Mouse (Mus musculus) MEL (cell line): ENCODE measurements around the gene Defb20. TPM values are rescaled to one million over a fixed set of nuclear protein-coding genes. Genes with fewer than 3 reads are reported as not detected.

ENCODE experiments used
- DNase-seq: peaks from one replicate; pipeline ENCODE4 v3.0.0; 2011; ENCODE audit warnings: low read depth, low spot score
- H3K27ac ChIP-seq: 2 replicates; pipeline ENCODE4 v1.5.1; 2012; ENCODE audit warnings: low read depth, mild to moderate bottlenecking, control low read depth, low read length, moderate library complexity; ENCODE audit not compliant: control insufficient read depth
- H3K27me3 ChIP-seq, 2 experiments: fragments of 150-350 bp in 1 of 2; sonication (generic) in 1 of 2; 2 replicates each; pipeline ENCODE4 v1.6.1; 2012; ENCODE audit warnings: low read length in 2 of 2, mild to moderate bottlenecking in 2 of 2, improper control_type of control experiment in 1 of 2, moderate library complexity in 1 of 2; ENCODE audit not compliant: insufficient read depth in 2 of 2, control insufficient read depth in 1 of 2
- H3K36me3 ChIP-seq, 2 experiments: 2 replicates each; pipeline ENCODE4 v1.6.1; 2012 to 2014; ENCODE audit warnings: low read length in 2 of 2, improper control_type of control experiment in 1 of 2, inconsistent platforms in 1 of 2, mild to moderate bottlenecking in 1 of 2; ENCODE audit not compliant: insufficient read depth in 2 of 2, control insufficient read depth in 1 of 2
- H3K4me1 ChIP-seq, 2 experiments: fragments of 150-350 bp in 1 of 2; sonication (generic) in 1 of 2; 2 replicates each; pipeline ENCODE4 v1.6.1; 2012; ENCODE audit warnings: low read length in 2 of 2, improper control_type of control experiment in 1 of 2, mild to moderate bottlenecking in 1 of 2; ENCODE audit not compliant: insufficient read depth in 2 of 2, control insufficient read depth in 1 of 2
- H3K4me3 ChIP-seq, 2 experiments: fragments of 150-350 bp in 1 of 2; sonication (generic) in 1 of 2; 2 replicates each; pipeline ENCODE4 v1.5.1; 2012; ENCODE audit warnings: low read depth in 2 of 2, low read length in 2 of 2, mild to moderate bottlenecking in 2 of 2, moderate library complexity in 2 of 2, control low read depth in 1 of 2, improper control_type of control experiment in 1 of 2; ENCODE audit not compliant: control insufficient read depth in 1 of 2, insufficient read depth in 1 of 2
- H3K79me2 ChIP-seq: 2 replicates; pipeline ENCODE4 v1.6.1; 2012; ENCODE audit warnings: mild to moderate bottlenecking, low read length, moderate library complexity; ENCODE audit not compliant: control insufficient read depth, poor library complexity, insufficient read depth
- H3K9ac ChIP-seq: 2 replicates; pipeline ENCODE4 v1.6.1; 2012; ENCODE audit warnings: low read depth, mild to moderate bottlenecking, control low read depth, low read length, moderate library complexity; ENCODE audit not compliant: control insufficient read depth, poor library complexity, severe bottlenecking
- H3K9me3 ChIP-seq: fragments of 150-350 bp; sonication (generic); replicated peaks from 2 replicates; pipeline ENCODE4 v1.6.1; 2012; ENCODE audit warnings: mild to moderate bottlenecking, low read length, improper control_type of control experiment, moderate library complexity; ENCODE audit not compliant: insufficient read depth
- BHLHE40 ChIP-seq: IDR thresholded peaks from 2 replicates; pipeline ENCODE4 v1.6.1; 2012; ENCODE audit warnings: low read depth, mild to moderate bottlenecking, inconsistent platforms, low read length, improper control_type of control experiment, borderline replicate concordance
- CHD1 ChIP-seq: IDR thresholded peaks from 2 replicates; pipeline ENCODE4 v1.6.1; 2012; ENCODE audit warnings: low read depth, mild to moderate bottlenecking, inconsistent platforms, low read length, improper control_type of control experiment
- CHD2 ChIP-seq: IDR thresholded peaks from 2 replicates; pipeline ENCODE4 v1.6.1; 2011; ENCODE audit warnings: low read length, improper control_type of control experiment
- CTCF ChIP-seq, 3 experiments: IDR thresholded peaks in 2 of 3; conservative IDR thresholded peaks in 1 of 3; 2 replicates each; pipeline ENCODE4 v1.5.1; 2011 to 2012; ENCODE audit warnings: low read length in 3 of 3, low read depth in 2 of 3, mild to moderate bottlenecking in 2 of 3, improper control_type of control experiment in 1 of 3, inconsistent platforms in 1 of 3, mixed read lengths in 1 of 3, moderate library complexity in 1 of 3; ENCODE audit not compliant: control insufficient read depth in 1 of 3, insufficient read depth in 1 of 3, poor library complexity in 1 of 3, severe bottlenecking in 1 of 3
- E2F4 ChIP-seq: IDR thresholded peaks from 2 replicates; pipeline ENCODE4 v1.6.1; 2011; ENCODE audit warnings: low read depth, low read length, improper control_type of control experiment, borderline replicate concordance
- EP300 ChIP-seq, 2 experiments: IDR thresholded peaks; 2 replicates each; pipeline ENCODE4 v1.6.1; 2011; ENCODE audit warnings: improper control_type of control experiment in 2 of 2, low read length in 2 of 2, low read depth in 1 of 2, mild to moderate bottlenecking in 1 of 2
- GATA1 ChIP-seq: IDR thresholded peaks from 2 replicates; pipeline ENCODE4 v1.6.1; 2011; ENCODE audit warnings: low read depth, low read length, improper control_type of control experiment
- HCFC1 ChIP-seq: IDR thresholded peaks from 2 replicates; pipeline ENCODE4 v1.6.1; 2012; ENCODE audit warnings: low read depth, mild to moderate bottlenecking, inconsistent platforms, low read length, improper control_type of control experiment, moderate library complexity
- JUND ChIP-seq: IDR thresholded peaks from 2 replicates; pipeline ENCODE4 v1.6.1; 2011; ENCODE audit warnings: low read depth, mild to moderate bottlenecking, improper control_type of control experiment, low read length
- MAX ChIP-seq: IDR thresholded peaks from 2 replicates; pipeline ENCODE4 v1.6.1; 2011; ENCODE audit warnings: low read length, improper control_type of control experiment
- MEF2A ChIP-seq: IDR thresholded peaks from 2 replicates; pipeline ENCODE4 v1.6.1; 2014; ENCODE audit warnings: low read depth, mild to moderate bottlenecking, inconsistent platforms, low read length, improper control_type of control experiment; ENCODE audit not compliant: poor library complexity, insufficient replicate concordance, severe bottlenecking; ENCODE audit errors: extremely low read depth
- MXI1 ChIP-seq: IDR thresholded peaks from 2 replicates; pipeline ENCODE4 v1.6.1; 2011; ENCODE audit warnings: mild to moderate bottlenecking, low read depth, low read length, improper control_type of control experiment
- MYB ChIP-seq: IDR thresholded peaks from 2 replicates; pipeline ENCODE4 v1.6.1; 2011; ENCODE audit warnings: mild to moderate bottlenecking, low read depth, low read length, improper control_type of control experiment
- MYC ChIP-seq: IDR thresholded peaks from 2 replicates; pipeline ENCODE4 v1.6.1; 2011; ENCODE audit warnings: low read depth, mild to moderate bottlenecking, low read length, improper control_type of control experiment, moderate library complexity
- NELFE ChIP-seq: IDR thresholded peaks from 2 replicates; pipeline ENCODE4 v1.6.1; 2011; ENCODE audit warnings: low read depth, low read length, improper control_type of control experiment
- NRF1 ChIP-seq: IDR thresholded peaks from 2 replicates; pipeline ENCODE4 v1.6.1; 2014; ENCODE audit warnings: low read depth, mild to moderate bottlenecking, inconsistent platforms, low read length, improper control_type of control experiment, moderate library complexity; ENCODE audit not compliant: poor library complexity, insufficient read depth, severe bottlenecking
- POLR2A ChIP-seq, 2 experiments: IDR thresholded peaks; 2 replicates each; pipeline ENCODE4 v1.6.1; 2011 to 2012; ENCODE audit warnings: low read length in 2 of 2, mild to moderate bottlenecking in 2 of 2, control low read depth in 1 of 2, improper control_type of control experiment in 1 of 2, low read depth in 1 of 2, moderate library complexity in 1 of 2; ENCODE audit not compliant: control insufficient read depth in 1 of 2, insufficient read depth in 1 of 2, poor library complexity in 1 of 2
- POLR2AphosphoS2 ChIP-seq: IDR thresholded peaks from 2 replicates; pipeline ENCODE4 v1.6.1; 2011; ENCODE audit warnings: low read length, improper control_type of control experiment
- RAD21 ChIP-seq: IDR thresholded peaks from 2 replicates; pipeline ENCODE4 v1.6.1; 2011; ENCODE audit warnings: mild to moderate bottlenecking, low read depth, low read length, improper control_type of control experiment
- RCOR1 ChIP-seq: IDR thresholded peaks from 2 replicates; pipeline ENCODE4 v1.6.1; 2012; ENCODE audit warnings: low read depth, mild to moderate bottlenecking, inconsistent platforms, low read length, improper control_type of control experiment
- SIN3A ChIP-seq: IDR thresholded peaks from 2 replicates; pipeline ENCODE4 v1.6.1; 2012; ENCODE audit warnings: low read length, improper control_type of control experiment, inconsistent platforms
- SMC3 ChIP-seq: IDR thresholded peaks from 2 replicates; pipeline ENCODE4 v1.6.1; 2011; ENCODE audit warnings: low read depth, low read length, improper control_type of control experiment
- TAL1 ChIP-seq: IDR thresholded peaks from 2 replicates; pipeline ENCODE4 v1.6.1; 2012; ENCODE audit warnings: mild to moderate bottlenecking, inconsistent platforms, low read length, moderate library complexity, mixed read lengths
- TBP ChIP-seq: IDR thresholded peaks from 2 replicates; pipeline ENCODE4 v1.8.0; 2011; ENCODE audit warnings: low read depth, low read length, improper control_type of control experiment
- UBTF ChIP-seq: IDR thresholded peaks from 2 replicates; pipeline ENCODE4 v1.6.1; 2012; ENCODE audit warnings: low read depth, mild to moderate bottlenecking, inconsistent platforms, low read length, improper control_type of control experiment, moderate library complexity, borderline replicate concordance; ENCODE audit not compliant: insufficient read depth
- USF2 ChIP-seq, 2 experiments: IDR thresholded peaks; 2 replicates each; pipeline ENCODE4 v1.6.1; 2011 to 2012; ENCODE audit warnings: improper control_type of control experiment in 2 of 2, low read length in 2 of 2, borderline replicate concordance in 1 of 2, inconsistent platforms in 1 of 2, low read depth in 1 of 2, mild to moderate bottlenecking in 1 of 2; ENCODE audit not compliant: insufficient read depth in 1 of 2
- ZC3H11A ChIP-seq: IDR thresholded peaks from 2 replicates; pipeline ENCODE4 v1.6.1; 2012; ENCODE audit warnings: low read depth, mild to moderate bottlenecking, inconsistent platforms, low read length, improper control_type of control experiment
- ZKSCAN1 ChIP-seq: IDR thresholded peaks from 2 replicates; pipeline ENCODE4 v1.6.1; 2012; ENCODE audit warnings: low read depth, mild to moderate bottlenecking, inconsistent platforms, low read length, improper control_type of control experiment, moderate library complexity
- ZMIZ1 ChIP-seq: IDR thresholded peaks from 2 replicates; pipeline ENCODE4 v1.6.1; 2012; ENCODE audit warnings: low read depth, mild to moderate bottlenecking, inconsistent platforms, low read length, improper control_type of control experiment, moderate library complexity
- polyA plus RNA-seq, 2 experiments: library from polyadenylated mRNA; stranded (reverse) in 1 of 2; unstranded in 1 of 2; fragments of >175 nt in 1 of 2; fragments of >200 nt in 1 of 2; gene quantifications; 2 replicates each; pipeline versions ENCODE4 v1.2.1 to v1.2.4; 2012; ENCODE audit warnings: low replicate concordance in 2 of 2, low read depth in 1 of 2; ENCODE audit not compliant: insufficient read length in 2 of 2, insufficient read depth in 1 of 2, missing spikeins in 1 of 2
- total RNA-seq: library from RNA; depleted of rRNA; stranded (reverse); fragments of 300-350 nt; gene quantifications from 2 replicates; pipeline ENCODE4 v1.2.3, GENCODE M21; 2012; rRNA removed

Gene Defb20
- total RNA-seq (not detected in 2 replicates), polyA plus RNA-seq (not detected)

GRCm38 (mm10) chr2:152476763-152477162, at the start of gene Defb20:
Defb20 (plus strand) TSS chr2:152477063.
- H3K27ac ChIP-seq, result no peak within 1 kb of the TSS
- H3K9me3 ChIP-seq, result no peaks in the 10 kb centered on the region
- H3K4me3 ChIP-seq, result no peak within 1 kb of the TSS
- peaks cover 4 to 11% of the 10 kb centered on the region in 2 experiments for H3K27me3 ChIP-seq
- no peak for DNase-seq
- H3K36me3 ChIP-seq, result no peaks in the 10 kb centered on the region
- H3K79me2 ChIP-seq, result no peaks in the 10 kb centered on the region
- no peaks in the 10 kb centered on the region for H3K4me1 ChIP-seq
- TF ChIP-seq UBTF (no peak), GATA1 (no peak), TAL1 (no peak), MYC (no peak), EP300 (IDR thresholded peaks at IDR 0.05; ENCODE audit: low read depth in 1 of 2, low read length in 2 of 2) (no peak), JUND (no peak), MXI1 (no peak), MEF2A (no peak), MYB (no peak), E2F4 (no peak), SIN3A (no peak), ZC3H11A (no peak), RCOR1 (no peak), USF2 (IDR thresholded peaks at IDR 0.05; ENCODE audit: borderline replicate concordance in 1 of 2, insufficient read depth in 1 of 2, low read depth in 1 of 2, low read length in 2 of 2) (no peak), NELFE (no peak), CTCF (IDR thresholded peaks at IDR 0.05 in 2 of 3, conservative IDR thresholded peaks at IDR 0.05 in 1 of 3; ENCODE audit: control insufficient read depth in 1 of 3, insufficient read depth in 1 of 3, low read depth in 2 of 3, low read length in 3 of 3, poor library complexity in 1 of 3, severe bottlenecking in 1 of 3) (no peak), RAD21 (no peak), POLR2AphosphoS2 (no peak), TBP (no peak)
- TF ChIP-seq, all 39 proteins: peak for 0
- H3K9ac ChIP-seq, result no peak within 1 kb of the TSS

DNA sequence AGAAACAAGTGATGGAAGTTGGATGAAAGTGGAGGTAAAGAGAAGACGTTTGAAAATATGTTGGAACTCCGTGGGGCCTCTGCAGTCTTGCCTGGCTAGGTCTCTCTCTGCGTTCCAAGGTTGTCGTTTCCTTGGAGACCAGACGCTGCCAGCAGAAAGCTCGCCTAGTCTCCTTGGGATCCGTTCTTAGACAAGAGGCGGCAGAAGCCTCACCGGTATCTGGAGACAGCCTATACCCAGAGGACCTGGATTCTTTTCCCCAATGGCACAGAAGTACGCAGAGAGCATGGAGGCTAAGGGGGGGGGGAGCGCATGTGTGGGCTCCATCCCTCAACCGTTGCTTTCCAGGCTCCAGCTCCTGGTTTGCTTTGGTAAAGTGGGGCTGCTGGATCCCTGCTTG, 49.4 kb upstream of the Defb20 start:
- no peak overlapping the region for H3K27ac ChIP-seq
- H3K79me2 ChIP-seq, result no peaks in the 10 kb centered on the region
- DNase-seq, result no peak
- H3K4me1 ChIP-seq, result no peaks in the 10 kb centered on the region
- no peak overlapping the region for H3K4me3 ChIP-seq
- no peaks in the 10 kb centered on the region for H3K27me3 ChIP-seq
- H3K9ac ChIP-seq, result no peak overlapping the region
- H3K36me3 ChIP-seq, result no peaks in the 10 kb centered on the region
- H3K9me3 ChIP-seq, result no peaks in the 10 kb centered on the region
- no peak for TF ChIP-seq HCFC1
- no peak for TF ChIP-seq UBTF
- TF ChIP-seq ZC3H11A, result no peak
- no peak for TF ChIP-seq EP300 (IDR thresholded peaks at IDR 0.05; ENCODE audit: low read depth in 1 of 2, low read length in 2 of 2)
- TF ChIP-seq POLR2AphosphoS2, result no peak
- TF ChIP-seq CHD2, result no peak
- no peak for TF ChIP-seq BHLHE40
- no peak for TF ChIP-seq USF2 (IDR thresholded peaks at IDR 0.05; ENCODE audit: borderline replicate concordance in 1 of 2, insufficient read depth in 1 of 2, low read depth in 1 of 2, low read length in 2 of 2)
- TF ChIP-seq TAL1, result no peak
- no peak for TF ChIP-seq ZKSCAN1
- no peak for TF ChIP-seq CHD1
- no peak for TF ChIP-seq NRF1
- no peak for TF ChIP-seq RCOR1
- TF ChIP-seq POLR2A (IDR thresholded peaks at IDR 0.05; ENCODE audit: control insufficient read depth in 1 of 2, insufficient read depth in 1 of 2, low read depth in 1 of 2, low read length in 2 of 2, poor library complexity in 1 of 2), result no peak
- no peak for TF ChIP-seq ZMIZ1
- TF ChIP-seq NELFE, result no peak
- TF ChIP-seq TBP, result no peak
- no peak for TF ChIP-seq MEF2A
- no peak for TF ChIP-seq SMC3
- TF ChIP-seq MAX, result no peak
